Mouse (Mus musculus): ENCODE data around the gene Slc35f1.

DNA sequence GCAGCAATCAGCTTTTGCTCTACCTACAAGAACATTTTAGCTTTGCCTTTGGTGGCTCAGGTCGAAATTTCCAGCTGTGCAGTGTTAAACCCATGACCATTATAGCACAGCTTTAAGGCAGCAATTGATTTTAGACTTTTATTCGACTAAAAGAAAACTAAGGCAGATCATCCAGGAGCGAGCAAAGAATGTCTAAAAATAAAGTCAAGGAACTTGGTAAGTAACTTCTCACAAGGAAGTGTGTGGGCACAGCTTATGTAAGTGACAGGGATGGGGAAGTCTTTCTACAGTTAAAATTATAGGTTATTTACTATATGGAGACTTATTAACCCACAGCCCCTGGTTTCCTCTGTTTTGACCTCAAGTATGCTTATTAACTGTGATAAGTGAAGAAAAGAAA is 262.2 kb downstream of the Slc35f1 start:
- TF ChIP-seq GATA1 (IDR thresholded peaks at IDR 0.05; ENCODE audit: borderline replicate concordance, low read length) (no peak), FLI1 (IDR thresholded peaks at IDR 0.05; ENCODE audit: low read length) (no peak)
